Mouse (Mus musculus) heart, adult 2 months (tissue): ENCODE measurements at regions not wholly inside any gene's neighbourhood (a gene's known extent, or its start where the extent isn't known, plus 50 kb on each side); places are given as distances from the start of the nearest gene placed in this dataset.
"Not testable (repeated sequence)": the region's sequence is repeated elsewhere in the genome, so short reads cannot be mapped to it uniquely, and the experiment has no call there.

Source experiments
- DNase-seq, 2 experiments: peaks; one replicate each; pipeline ENCODE4 v3.0.0; 2021
- H3K27ac ChIP-seq: fragments of 200-600 bp; 2 replicates; pipeline ENCODE4 v1.8.1; 2022
- H3K27me3 ChIP-seq: fragments of 200-500 bp; 2 replicates; pipeline ENCODE4 v1.6.1; 2012; ENCODE audit warnings: mild to moderate bottlenecking, low read length, inconsistent platforms, mixed read lengths; ENCODE audit not compliant: control insufficient read depth, insufficient read depth
- H3K36me3 ChIP-seq: fragments of 200-500 bp; 2 replicates; pipeline ENCODE4 v1.6.1; 2012; ENCODE audit warnings: low read length, inconsistent platforms; ENCODE audit not compliant: control insufficient read depth, insufficient read depth
- H3K4me1 ChIP-seq: fragments of 200-500 bp; 2 replicates; pipeline ENCODE4 v1.6.1; 2011; ENCODE audit warnings: low read length; ENCODE audit not compliant: control insufficient read depth, insufficient read depth
- H3K4me3 ChIP-seq: fragments of 200-600 bp; 2 replicates; pipeline ENCODE4 v1.8.1; 2022
- H3K79me2 ChIP-seq: fragments of 200-500 bp; replicated peaks from 2 replicates; pipeline ENCODE4 v1.6.1; 2012; ENCODE audit warnings: mild to moderate bottlenecking, inconsistent platforms, low read length, moderate library complexity, mixed read lengths; ENCODE audit not compliant: control insufficient read depth, insufficient read depth
- H3K9ac ChIP-seq: fragments of 200-500 bp; 2 replicates; pipeline ENCODE4 v1.6.1; 2012; ENCODE audit warnings: low read depth, mild to moderate bottlenecking, control low read depth, inconsistent platforms, low read length, mixed read lengths
- CTCF ChIP-seq: fragments of 200-600 bp; IDR thresholded peaks from 2 replicates; pipeline ENCODE4 v1.8.1; 2022; ENCODE audit warnings: antibody characterized with exemption, mild to moderate bottlenecking, moderate library complexity
- WGBS: fragments of 180-500 bp; shearing (Covaris S2); methylation state at CpG from one replicate; pipeline ENCODE4 v1.1.7; 2018; 5-methylcytosine and 5-hydroxymethylcytosine counted together
- intact Hi-C: fragments of 180-260 bp; cut with DNase I; formaldehyde crosslinking; loops from one replicate; pipeline ENCODE4 v1.15.1; 2025

DNA sequence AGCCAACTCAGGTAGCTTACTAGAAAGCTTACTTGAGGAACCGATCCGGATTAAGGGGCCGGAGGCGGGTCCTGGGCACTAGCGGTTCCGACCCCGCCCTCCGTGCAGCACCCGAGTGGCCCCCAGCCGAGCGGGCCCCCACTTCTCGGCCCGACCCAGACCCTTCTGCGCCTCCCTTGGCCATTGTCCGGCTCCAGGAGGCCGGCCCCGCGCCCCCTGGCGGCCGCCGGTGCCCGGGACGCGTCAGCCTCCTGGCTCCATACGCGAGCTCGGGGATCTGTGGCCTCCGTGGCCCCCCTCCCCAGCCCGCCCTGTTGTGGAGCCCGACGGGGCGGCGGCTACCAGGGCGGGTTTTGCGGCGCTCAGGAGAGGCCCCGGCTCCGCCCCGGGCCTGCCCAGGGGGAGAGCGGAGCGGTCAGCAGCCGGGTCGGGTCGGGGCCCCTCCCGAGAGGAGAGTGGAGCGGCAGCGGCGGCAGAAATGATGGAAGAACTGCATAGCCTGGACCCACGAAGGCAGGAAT, 94.3 kb upstream of the Zfp986 start:
- H3K4me3 ChIP-seq, H3K79me2 ChIP-seq, H3K4me1 ChIP-seq, H3K27ac ChIP-seq, H3K36me3 ChIP-seq, intact Hi-C loops, H3K27me3 ChIP-seq: not testable (repeated sequence)
- 2% methylated on average over 44 of the region's 49 CpGs for WGBS
- peak; percentile 52 for TF ChIP-seq CTCF
- H3K9ac ChIP-seq, result 0 out of 2 replicates have a peak overlapping the region, but pooled peaks have one; percentile 51
- DNase-seq, result peak; percentile 46 to 73

DNA sequence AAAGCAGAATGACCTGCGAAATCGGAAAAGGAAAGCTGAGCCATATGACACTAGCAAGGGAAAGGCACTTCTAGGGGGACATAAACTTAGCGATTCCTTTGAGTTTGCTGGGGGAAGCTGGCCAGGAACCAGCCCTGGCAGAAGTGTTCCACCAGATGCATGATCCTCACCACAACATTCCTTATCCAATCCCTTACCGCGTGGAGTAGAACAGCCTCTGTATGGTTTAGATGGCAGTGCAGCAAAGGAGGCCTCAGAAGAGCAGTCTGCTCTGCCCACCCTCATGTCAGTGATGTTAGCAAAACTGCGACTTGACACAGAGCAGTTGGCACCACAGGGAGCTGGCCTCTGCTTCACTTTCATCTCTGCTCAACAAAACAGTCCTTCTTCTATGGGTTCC, 93.7 kb upstream of the Zfp986 start:
- intact Hi-C loops, H3K36me3 ChIP-seq, H3K27me3 ChIP-seq, DNase-seq, H3K9ac ChIP-seq, H3K4me3 ChIP-seq, H3K4me1 ChIP-seq, H3K27ac ChIP-seq, H3K79me2 ChIP-seq: not testable (repeated sequence)
- 19% methylated on average over 2 of the region's 6 CpGs for WGBS

DNA sequence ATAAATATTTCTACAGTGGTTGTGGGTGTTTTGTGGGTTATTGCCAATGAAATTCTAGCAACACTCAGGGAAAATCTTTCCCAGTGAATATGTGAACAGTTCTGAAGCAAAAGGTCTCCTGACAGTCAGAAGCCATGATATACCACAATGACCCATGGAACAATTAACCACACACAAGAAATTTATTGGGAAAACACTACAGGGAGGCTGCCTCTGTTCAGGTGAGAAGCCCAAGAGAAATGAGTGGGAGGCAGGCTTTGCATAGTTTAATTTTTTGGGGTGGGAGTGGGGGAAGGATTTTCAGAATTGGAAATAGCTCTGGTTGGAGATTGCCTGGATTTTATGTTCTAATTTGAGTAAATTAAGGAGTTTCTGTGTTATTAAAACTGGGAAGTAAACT, 92.1 kb upstream of the Zfp986 start:
- H3K36me3 ChIP-seq, H3K4me3 ChIP-seq, H3K27ac ChIP-seq, H3K4me1 ChIP-seq, intact Hi-C loops, H3K79me2 ChIP-seq, DNase-seq, H3K9ac ChIP-seq, H3K27me3 ChIP-seq: not testable (repeated sequence)

DNA sequence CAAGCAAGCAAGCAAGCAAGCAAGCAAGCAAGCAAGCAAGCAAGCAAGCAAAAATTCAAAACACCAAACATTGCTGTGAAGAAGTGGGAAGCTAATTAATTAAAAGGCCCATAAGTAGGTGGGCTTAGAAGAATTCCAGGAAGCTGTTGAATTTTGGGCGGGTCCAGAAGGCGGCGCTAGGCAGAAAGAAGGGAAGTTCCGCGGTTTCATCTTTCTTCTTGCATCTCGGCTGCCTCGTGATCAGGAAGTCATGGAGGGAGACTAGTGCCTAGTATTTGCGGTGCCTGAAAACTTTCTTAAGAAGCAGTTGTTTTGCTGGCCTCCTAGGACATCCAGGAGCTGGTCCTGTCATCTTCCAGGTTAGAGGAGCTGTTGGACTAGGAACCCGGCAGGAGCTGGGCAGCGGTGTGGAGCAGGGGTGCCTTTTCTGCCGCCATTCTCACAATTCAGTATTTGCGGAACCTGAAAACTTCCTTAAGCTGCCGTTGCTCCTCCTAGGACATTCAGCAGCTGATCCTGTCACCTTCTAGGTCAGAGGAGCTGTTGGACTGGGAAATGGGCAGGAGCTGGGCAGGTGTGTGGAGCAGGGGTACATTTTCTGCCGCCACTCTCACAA, 87.2 kb upstream of the Zfp986 start:
- WGBS, result no CpG with 5 or more reads among the region's 14 CpGs
- H3K4me1 ChIP-seq, H3K79me2 ChIP-seq, H3K9ac ChIP-seq, intact Hi-C loops, DNase-seq, H3K27me3 ChIP-seq, H3K27ac ChIP-seq, H3K4me3 ChIP-seq, H3K36me3 ChIP-seq: not testable (repeated sequence)

DNA sequence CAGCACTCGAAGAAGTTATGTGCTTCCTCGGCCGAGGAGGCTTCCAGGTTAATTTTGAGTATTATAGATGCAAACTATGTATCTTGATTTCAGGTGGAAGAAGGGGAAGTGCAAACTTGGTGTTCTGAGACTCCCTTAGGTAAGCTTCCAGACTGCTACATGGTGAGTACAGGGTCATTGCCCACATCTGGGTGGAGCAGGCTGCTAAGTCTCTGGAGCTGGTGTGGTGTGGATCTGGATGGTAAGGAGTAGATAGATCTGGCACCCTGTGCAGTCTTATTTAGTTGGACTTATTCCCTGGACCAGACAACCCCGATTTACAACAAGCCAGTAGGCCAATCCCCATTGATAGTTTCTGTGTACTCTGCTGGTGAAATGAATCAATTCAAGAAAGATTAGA, 53.9 kb upstream of the Zfp986 start:
- H3K27me3 ChIP-seq, DNase-seq, H3K9ac ChIP-seq, H3K4me1 ChIP-seq, H3K4me3 ChIP-seq, H3K79me2 ChIP-seq, H3K27ac ChIP-seq, intact Hi-C loops, H3K36me3 ChIP-seq: not testable (repeated sequence)
- no CpG with 5 or more reads among the region's 4 CpGs for WGBS
